Mouse (Mus musculus): ENCODE measurements around the gene Col5a2.
"Not testable (repeated sequence)": the region's sequence is repeated elsewhere in the genome, so short reads cannot be mapped to it uniquely, and the experiment has no call there.

The Col5a2 gene

DNA sequence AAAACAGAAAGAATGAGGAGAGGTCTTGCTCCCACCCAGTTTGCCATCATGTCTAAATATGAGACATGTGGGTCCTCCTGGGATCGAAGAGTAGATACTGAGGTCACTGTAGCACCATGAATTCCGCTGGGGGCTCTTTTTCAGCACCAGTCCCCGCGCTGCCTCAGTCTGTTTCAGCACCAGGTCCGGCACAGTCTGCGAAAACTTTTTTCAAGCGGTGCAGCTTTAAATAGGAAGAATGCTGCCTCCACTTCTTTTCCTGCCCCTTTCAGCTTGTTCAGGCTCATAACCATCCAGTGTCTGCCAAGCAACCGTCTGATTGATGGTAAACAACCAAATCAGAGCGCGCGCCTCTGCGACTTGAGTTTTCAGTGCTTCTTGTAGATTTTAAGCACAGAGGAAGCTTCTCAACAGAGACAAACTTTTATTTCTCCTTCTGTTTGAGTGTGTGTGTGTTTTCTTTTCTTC lies at the start of gene Col5a2:
Gene Col5a2, minus strand, starts transcription at position 418 of the 468 bp plus-strand sequence.
- no peak for DNase-seq (ENCODE audit: low spot score in 2 of 2)

DNA sequence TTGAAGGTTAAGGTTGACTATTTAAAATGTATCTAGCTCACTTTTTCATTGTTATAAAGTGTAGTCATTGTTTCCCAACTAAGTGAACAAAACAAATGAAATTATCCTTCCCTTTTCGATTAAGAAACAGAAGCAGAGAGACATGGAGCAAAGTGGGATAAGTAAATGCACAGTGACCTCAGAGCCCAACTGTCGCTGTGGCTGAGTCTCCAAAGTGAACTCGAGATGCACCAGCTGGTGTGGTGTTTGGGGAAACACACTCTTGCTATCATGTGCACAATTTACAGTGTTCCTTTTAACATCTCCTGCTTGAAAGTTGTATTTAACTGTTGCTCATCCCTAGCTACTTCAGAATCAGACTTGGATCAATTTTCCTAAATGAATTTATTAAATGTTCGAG lies 47.4 kb upstream of the Col5a2 start:
- no peak for DNase-seq (ENCODE audit: low spot score in 2 of 2)

DNA sequence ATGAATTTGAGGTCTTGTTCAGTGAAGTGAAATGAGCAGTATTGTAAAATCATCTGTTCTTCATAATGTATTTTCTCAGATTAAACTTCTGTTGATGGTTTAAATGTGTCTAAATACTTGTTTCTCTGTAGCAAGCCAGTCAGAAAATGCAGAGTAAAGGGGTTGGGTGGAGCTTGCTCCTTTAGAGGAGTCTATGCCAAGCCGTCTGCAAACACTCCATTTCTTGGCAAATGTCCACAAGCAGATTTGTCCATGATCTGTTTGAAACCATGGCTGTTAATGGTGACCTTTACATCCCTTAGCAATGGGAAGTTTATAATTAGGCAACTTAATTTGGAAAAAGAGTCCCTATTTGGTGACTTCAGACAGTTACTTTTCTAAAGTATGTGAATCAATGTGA lies 38.8 kb upstream of the Col5a2 start:
- no peak for DNase-seq (ENCODE audit: low spot score in 2 of 2)

DNA sequence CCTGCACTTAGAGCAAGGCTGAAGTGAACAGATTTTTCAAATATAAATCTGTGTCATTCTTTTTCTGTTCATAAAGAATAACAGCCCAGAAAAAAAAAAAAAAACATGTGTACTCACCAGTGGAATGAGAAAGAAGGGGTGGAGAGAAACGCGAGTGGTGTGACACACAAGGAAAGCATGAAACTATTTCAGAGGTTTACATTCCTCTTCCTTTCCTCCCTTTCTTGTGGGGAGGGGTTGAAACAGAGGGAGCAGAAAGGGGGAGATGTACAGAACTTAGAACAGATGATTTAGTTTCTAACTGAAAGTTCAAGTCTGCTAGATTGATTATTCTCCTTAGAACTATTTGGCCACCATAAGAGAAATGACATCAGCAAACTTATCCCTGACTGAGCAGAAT lies 38.1 kb upstream of the Col5a2 start:
- no peak for DNase-seq (ENCODE audit: low spot score in 2 of 2)

DNA sequence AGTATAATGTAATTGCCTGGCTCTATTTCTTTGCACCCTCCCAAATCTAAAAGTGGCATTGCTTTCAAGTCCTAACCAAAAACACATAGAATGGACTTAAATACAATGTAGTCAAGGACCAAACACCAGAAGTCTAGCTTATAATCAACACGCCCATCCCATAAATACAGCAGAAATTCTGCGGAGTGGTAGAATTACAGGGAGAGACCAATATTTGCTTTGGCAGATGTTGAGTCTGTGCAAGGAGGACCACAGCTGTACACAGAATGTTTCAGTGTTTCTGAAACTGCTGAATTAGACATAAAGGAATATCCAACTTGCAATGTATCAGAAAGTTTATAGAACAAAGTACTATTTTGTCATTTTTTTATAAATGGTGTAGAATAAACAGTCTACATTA lies 28.4 kb upstream of the Col5a2 start:
- no peak for DNase-seq (ENCODE audit: low spot score in 2 of 2)

DNA sequence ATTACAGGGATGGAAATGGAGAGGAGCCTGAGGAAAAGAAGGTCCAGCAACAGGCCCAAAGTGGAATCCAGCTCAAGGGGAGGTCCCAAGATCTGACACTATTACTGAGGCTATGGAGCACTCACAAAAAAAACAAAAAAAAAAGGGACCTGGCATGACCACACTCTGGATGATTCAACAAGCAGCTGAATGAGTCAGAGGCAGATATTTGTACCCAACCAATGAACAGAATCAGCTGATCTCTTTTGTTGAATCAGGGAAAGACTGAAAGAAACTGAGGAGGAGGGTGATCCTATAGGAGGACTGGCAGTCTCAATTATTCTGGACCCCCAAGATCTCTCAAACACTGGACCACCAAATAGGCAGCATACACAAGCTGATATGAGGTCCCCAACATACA lies 24.4 kb upstream of the Col5a2 start:
- DNase-seq (ENCODE audit: low spot score in 2 of 2) = not testable (repeated sequence)

DNA sequence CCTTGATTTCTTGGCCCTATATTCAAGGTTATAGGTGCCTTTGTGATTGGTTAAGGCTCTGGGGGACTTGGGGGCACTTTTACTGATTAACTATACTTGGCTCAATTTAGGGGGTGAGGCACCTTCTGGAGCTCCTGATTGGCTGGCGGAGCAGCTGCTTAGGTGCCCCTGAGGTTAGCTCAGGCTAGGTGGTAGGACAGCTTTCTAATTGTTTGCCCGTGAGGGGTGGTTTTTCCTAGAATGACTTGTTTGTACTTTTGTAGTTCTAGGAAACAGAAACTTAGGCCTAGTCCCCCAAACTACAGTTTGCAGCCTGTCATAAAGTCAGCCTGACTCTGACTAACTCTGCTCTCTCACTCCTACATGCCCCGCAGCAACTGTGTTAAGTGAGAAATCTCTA lies 20.5 kb upstream of the Col5a2 start:
- DNase-seq (ENCODE audit: low spot score in 2 of 2) = no peak

DNA sequence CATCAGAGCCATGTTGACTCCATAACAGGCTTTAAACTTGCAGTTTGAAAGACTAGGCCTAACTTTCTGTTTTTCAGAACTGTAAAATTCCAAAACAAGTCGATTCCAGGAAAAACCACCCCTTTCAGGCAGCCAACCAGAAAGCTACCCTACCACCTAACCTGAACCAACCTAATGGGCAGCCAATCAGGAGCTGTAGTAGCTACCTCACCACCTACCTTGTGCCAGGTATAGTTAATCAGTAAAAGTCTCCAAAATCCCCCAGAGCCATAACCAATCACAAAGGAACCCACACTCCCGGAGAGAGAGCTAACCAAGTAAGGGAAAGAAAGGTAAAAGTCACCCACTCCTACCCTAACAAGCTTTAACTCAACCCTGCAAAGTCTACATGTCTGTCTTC lies 18.4 kb upstream of the Col5a2 start:
- DNase-seq (ENCODE audit: low spot score in 2 of 2) = no peak

DNA sequence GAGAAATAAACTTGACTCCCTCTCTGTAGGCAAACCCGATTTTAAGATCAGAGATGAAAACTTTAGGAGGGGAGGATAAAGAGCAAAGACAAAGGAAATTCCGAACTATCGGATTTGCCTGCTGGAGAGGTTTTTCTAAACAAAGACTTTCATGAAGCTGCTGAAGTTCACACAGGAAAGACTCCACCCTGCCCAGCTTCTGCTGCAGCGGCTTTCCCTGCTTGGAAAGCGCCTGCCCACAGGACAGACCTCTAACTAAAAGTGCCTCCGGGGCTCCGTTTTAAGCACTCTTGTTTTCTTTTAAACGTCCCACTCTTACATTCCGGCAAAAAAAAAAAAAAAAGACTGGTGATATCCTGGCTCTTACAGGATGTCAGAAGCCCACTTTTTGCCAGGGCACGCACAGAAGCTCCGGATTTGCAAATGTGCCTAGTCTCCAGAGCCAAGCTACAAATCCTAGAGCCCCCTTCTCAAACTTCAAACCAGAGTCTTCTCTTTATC lies 791 bp downstream of the Col5a2 start:
- DNase-seq (ENCODE audit: low spot score in 2 of 2) = no peak

DNA sequence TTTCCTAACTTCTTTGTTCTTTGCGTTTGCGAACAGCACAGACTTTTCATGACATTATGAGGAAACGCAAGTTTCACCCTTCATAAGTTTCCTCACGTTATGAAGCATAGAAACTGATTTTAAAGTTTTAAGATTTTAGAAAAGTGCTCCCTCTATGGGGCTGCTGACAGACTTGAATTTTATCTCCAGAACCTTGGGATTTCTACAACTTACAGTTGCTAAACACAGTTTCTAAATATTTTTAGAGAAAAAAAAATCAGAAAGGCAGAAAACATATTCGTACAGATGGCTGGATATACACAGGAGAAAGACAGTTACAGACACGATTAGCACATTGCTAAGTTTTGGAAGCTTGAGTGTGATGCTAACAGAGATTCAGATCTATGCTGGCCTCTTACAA lies 1.6 kb downstream of the Col5a2 start:
- DNase-seq (ENCODE audit: low spot score in 2 of 2) = no peak

DNA sequence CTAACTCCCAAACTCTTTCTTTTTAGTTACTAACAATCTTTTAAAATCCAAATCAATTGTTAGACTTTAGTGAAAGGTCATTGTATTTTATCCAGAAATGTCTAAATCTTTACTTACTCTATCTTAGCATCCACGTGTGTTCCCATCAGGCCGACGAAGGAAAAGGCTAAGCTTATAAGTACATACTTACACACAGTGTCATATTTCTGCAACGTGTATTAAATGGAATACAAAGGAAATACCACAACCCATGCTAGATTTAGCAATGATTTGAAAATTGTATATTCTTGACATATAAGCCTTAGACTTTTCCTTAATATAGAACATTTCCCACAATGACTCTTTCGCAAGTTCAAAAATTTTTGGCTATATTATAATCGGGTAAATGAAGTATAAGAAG lies 2.6 kb downstream of the Col5a2 start:
- DNase-seq (ENCODE audit: low spot score in 2 of 2) = no peak

DNA sequence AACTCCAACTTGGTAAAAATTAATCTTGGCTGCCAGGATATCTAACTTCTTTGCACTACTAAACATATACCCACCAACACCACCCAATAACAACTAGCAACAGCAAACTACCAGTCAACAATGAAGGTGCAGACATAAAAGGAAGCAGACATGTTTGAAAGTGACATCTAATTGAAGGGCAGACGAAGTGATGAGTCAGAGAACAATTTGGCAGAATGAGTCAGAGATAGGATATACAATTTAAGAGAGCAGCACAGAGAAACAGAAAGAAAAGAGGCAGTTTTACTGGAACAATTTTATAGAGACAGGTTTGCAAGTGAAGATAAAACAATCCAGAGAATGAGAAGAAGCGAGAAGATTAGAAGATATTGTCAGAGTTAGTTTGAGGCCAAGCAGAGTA lies 8.1 kb downstream of the Col5a2 start:
- no peak for DNase-seq (ENCODE audit: low spot score in 2 of 2)

DNA sequence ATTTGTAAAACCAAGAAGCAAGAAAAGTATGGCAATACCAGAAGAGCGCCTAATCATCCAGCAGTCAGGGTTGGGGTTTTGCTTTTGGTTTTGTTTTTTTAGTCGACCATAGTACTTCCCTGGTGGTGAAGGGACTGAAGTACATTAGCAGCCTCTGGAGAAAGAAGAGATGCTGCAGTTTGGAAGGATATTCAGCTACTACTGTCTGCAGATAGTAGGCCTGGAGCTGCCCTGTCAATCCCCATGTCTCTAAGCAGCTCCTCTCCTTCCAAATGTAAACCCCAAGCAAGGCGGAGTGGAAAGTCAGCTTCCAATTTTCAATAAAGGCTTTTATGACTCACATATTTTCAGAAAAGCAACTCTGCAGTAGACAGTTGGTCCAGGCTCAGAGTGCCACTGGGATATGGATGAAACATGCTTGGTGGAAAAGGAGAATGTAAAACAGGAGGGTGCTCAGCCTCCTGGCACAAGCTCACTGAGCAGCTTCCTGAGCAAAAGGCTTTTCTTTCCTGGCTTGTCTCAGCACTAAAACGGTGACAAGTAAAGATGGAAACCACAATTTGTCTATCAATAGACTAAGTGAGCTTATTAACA lies 10.9 kb downstream of the Col5a2 start:
- DNase-seq (ENCODE audit: low spot score in 2 of 2) = no peak

DNA sequence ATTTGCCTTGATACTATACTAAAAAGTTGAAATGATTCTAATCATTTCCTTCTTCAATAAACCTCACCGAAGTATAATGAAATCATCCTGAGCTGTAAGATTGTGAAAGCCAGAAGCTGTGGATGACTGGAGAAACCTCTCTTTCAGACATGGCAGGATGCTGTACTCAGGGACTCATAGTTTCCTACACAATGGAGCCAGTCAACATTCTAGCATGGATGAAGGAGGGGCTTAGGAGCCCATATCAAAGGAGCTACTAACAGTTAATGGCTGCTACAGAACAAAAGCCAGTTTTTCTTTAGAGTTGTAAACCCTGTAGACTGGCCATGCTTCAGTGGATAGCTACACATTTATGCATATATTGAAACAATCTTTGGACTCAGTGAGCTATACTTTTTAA lies 12.6 kb downstream of the Col5a2 start:
- DNase-seq (ENCODE audit: low spot score in 2 of 2) = no peak

DNA sequence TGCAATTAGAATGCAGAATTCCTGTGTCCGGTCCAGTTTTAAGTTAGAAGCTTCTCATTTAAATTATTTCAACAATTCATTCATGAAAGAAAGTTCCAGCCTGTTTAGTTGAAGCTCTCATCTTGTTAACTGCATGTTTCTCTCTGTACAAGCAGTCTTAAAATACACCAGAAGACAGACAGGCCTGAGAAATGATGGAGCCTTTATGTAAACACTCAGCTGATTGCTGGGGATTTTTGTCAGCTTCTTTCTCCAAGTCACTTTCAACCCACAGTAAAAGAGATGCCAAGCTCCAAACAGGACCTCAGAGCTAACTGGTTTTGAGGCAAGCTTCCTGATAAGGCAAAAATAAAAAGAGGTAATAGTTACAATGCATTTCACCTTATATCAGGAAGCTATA lies 14.8 kb downstream of the Col5a2 start:
- no peak for DNase-seq (ENCODE audit: low spot score in 2 of 2)

DNA sequence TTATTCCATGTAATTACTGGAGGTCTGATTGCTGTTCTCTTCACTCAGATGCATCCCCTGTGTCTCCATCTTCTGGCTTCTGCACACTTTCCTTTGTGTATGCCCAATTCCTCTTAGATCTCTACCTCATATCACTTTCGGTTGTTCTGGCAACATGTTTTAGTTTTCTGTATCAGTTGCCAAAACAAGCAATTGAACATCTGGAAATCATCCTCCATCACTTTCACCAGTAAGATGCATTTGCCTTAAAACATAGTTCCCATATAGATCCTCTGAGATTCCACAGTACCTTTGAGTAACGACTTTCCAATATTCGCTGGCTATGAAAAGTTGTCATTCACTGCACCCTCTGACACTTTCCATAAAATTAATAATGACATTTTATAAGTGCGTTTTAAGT lies 20.1 kb downstream of the Col5a2 start:
- DNase-seq (ENCODE audit: low spot score in 2 of 2) = no peak

DNA sequence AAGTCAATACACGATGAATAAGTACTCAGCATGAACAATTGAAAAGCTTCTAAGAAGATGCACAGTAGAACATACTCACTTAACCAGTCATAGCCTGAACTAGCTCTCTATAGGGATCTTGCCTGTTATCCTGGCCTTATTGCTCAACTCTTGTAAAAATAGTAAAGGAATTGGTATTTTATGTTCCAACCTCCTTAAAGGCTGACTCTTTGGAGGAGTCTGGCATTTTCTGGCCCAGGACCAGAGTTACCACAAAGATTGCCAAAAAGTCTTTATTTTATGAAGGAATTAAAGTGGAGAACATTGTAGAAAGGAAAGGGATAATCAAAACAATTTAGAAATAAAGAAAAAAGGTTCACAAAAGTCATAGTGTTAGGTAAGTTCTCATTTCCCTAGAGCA lies 21.2 kb downstream of the Col5a2 start:
- no peak for DNase-seq (ENCODE audit: low spot score in 2 of 2)

DNA sequence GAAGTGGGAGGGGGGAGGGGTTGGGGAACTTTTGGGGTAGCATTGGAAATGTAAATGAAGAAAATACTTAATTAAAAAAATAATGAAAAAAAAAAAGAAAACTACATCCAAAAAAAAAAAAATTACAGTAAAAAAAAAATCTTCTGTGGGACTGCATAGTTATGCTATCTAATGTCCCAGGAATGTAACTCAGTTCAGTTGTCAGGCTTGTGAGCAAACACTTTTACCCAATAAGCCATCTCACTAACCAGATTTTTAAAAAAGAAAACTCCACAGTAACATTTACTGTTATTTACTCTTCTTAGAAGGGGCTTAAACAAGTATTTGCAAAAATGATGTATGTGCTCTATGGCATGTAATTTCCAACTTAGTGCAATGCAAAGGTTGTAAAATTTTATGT lies 24.0 kb downstream of the Col5a2 start:
- no peak for DNase-seq (ENCODE audit: low spot score in 2 of 2)

DNA sequence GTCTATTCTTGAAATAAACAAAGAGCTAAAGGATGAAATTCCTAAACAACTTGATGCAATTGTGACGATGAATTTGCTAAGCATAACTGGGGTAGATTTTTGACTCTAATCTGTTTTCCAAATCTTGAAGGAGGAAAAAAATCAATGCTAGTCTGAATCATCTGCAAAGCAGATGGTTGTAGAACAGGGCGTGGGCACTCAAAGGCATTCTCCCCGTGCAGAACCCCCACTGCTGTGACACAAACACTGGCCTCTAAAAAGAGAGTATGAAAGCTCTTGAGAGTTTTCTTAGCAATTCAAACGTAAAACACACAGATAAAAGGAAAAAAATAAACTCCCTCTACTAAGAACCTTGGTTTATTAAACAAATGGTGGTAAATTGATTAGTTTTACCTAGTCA lies 30.3 kb downstream of the Col5a2 start:
- DNase-seq (ENCODE audit: low spot score in 2 of 2) = no peak

DNA sequence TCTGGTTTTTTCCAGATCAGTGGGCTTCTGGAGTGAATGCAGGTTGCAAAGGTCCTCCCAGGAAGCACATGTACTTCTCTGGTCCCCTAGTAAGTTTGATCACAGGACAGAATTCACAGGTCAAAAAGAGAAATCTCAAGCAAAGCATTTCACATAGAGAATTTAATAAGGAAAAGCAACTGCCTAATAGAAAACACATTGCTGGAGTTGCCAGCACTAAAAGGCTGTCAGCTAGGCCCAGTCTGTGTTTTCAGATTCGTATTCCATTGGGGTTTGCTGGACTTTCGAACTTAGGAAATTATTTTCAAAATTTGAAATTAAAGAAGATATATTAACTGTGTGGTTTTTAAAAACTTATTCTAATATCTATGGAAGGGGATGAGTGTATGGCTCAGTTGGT lies 42.3 kb downstream of the Col5a2 start:
- DNase-seq (ENCODE audit: low spot score in 2 of 2) = no peak

DNA sequence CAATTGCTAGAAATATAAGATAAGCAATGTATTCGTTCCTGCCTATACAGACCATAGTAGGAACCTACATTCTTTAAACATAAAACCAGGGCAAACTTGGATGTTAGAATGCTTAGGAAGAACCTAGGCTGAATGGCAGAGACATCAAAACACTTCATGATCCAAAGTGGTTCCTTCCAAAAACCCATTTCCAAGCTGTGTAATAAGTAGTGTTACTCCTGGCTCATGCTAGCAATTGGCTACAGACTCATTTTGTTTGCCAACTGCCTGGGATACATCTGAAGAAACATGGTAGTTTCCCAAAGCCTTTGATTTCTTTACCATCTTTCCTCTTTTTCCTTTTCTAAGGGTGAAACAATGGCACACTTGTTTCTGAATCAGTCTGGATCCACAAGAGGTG lies 47.3 kb downstream of the Col5a2 start:
- DNase-seq (ENCODE audit: low spot score in 2 of 2) = no peak

DNA sequence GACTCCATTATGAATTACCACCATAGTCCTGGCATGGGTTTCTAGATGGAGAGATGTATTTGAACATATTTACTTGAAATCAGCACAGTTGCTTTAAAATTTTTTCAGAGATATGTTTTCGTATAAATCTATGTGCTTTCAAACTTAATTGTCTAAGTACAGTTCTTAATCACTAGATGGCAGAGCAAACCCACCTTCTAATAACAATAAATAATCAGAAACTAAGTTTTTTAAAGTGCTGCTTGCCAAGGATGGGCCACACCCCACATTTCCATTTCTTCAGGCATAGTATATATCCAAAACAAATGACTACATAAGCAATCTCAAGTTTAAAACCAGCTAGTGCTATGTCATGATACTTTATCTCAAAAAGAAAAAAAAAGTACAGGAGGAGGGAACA lies 54.2 kb downstream of the Col5a2 start:
- DNase-seq (ENCODE audit: low spot score in 2 of 2) = no peak

DNA sequence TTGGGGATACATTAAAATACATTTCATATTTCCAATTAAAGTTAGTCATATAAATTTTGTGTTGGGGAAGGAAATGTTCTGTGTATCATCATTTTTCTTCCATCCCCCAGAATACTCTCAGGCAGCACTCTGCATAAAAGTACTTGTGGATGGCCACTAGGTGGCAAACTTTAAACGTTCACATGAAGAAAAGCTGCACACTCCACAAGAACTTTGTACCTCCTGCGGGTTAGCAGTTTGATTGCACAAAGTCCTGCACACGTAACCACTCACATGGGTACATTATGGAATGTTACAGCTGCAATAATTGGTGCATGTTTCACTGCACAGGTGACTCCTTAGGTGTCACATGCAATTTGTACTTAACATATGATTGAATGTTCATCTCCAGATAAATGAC lies 71.2 kb downstream of the Col5a2 start:
- DNase-seq (ENCODE audit: low spot score in 2 of 2) = no peak

DNA sequence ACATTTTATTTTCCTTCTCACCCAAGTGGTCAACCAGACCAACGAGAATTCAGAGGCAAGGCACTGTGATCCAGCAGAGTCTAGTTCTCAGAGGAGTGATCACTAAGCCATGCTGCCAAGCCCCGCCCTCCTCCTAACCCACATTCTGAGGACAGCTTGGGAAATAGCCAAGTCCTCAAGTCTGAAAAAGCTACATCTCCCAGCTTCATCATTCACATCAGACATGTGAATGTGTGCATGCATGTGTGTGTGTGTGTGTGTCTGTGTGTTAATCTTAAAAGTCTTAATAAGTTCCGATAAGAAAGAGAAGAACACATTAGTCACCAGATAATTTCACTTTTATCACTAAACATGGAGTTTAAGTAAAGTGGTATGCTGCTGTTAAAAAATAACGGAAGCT lies 72.6 kb downstream of the Col5a2 start:
- DNase-seq (ENCODE audit: low spot score in 2 of 2) = no peak

Data from spleen, postnatal 14 days (tissue).